Mouse (Mus musculus) spleen, adult 18-20 months (tissue): ENCODE data around the gene 5330417C22Rik.
"Not testable (repeated sequence)": the region's sequence is repeated elsewhere in the genome, so short reads cannot be mapped to it uniquely, and the experiment has no call there.

Source experiments
- DNase-seq, 2 experiments: peaks; one replicate each; pipeline ENCODE4 v3.0.0; 2022; ENCODE audit warnings: mixed read lengths in 2 of 2

5330417C22Rik gene

GRCm38 (mm10) chr3:108536517-108537260, at the start of gene 5330417C22Rik:
TSS of gene 5330417C22Rik (minus strand) at chr3:108536536.
- DNase-seq = peak; percentile 18 to 24

- no peak for DNase-seq
These were observed 48.2 kb upstream of the 5330417C22Rik start for GRCm38 (mm10) chr3:108584580-108584979.

GRCm38 (mm10) chr3:108574018-108574417, 37.7 kb upstream of the 5330417C22Rik start:
- DNase-seq = no peak

- DNase-seq = no peak
These were observed 36.1 kb upstream of the 5330417C22Rik start for GRCm38 (mm10) chr3:108572309-108573010.

GRCm38 (mm10) chr3:108571443-108572294, 35.3 kb upstream of the 5330417C22Rik start, which contains the start of gene Taf13:
TSS of gene Taf13 (plus strand) at chr3:108571698.
- DNase-seq = peak; percentile 92 to 95

GRCm38 (mm10) chr3:108570813-108571212, 34.5 kb upstream of the 5330417C22Rik start:
- DNase-seq = no peak

GRCm38 (mm10) chr3:108569636-108570035, 33.3 kb upstream of the 5330417C22Rik start:
- not testable (repeated sequence) for DNase-seq

- DNase-seq = no peak
These were observed 31.9 kb upstream of the 5330417C22Rik start for GRCm38 (mm10) chr3:108567990-108568877.

GRCm38 (mm10) chr3:108563309-108563708, 27.0 kb upstream of the 5330417C22Rik start:
- DNase-seq = peak; percentile 62 to 79

- peak; percentile 10 to 38 for DNase-seq
These were observed 26.5 kb upstream of the 5330417C22Rik start for GRCm38 (mm10) chr3:108562777-108563271.

GRCm38 (mm10) chr3:108562133-108562730, 25.9 kb upstream of the 5330417C22Rik start, which contains the start of gene Tmem167b:
TSS of gene Tmem167b (minus strand) at chr3:108562466.
- DNase-seq = peak; percentile 92 to 93

- DNase-seq = no peak
These were observed 21.6 kb upstream of the 5330417C22Rik start for GRCm38 (mm10) chr3:108557888-108558287.

- peak; percentile 84 to 91 for DNase-seq
These were observed 18.4 kb upstream of the 5330417C22Rik start for GRCm38 (mm10) chr3:108554587-108555312.

GRCm38 (mm10) chr3:108554111-108554561, 17.8 kb upstream of the 5330417C22Rik start:
- no peak for DNase-seq

- no peak for DNase-seq
These were observed 6.0 kb upstream of the 5330417C22Rik start for GRCm38 (mm10) chr3:108542299-108542698.

GRCm38 (mm10) chr3:108537303-108537702, 967 bp upstream of the 5330417C22Rik start:
- DNase-seq = peak; percentile 50 to 74

- DNase-seq = no peak
These were observed 330 bp downstream of the 5330417C22Rik start for GRCm38 (mm10) chr3:108535896-108536516.

GRCm38 (mm10) chr3:108533951-108534350, 2.4 kb downstream of the 5330417C22Rik start, which contains the start of gene 1700013F07Rik:
TSS of gene 1700013F07Rik (plus strand) at chr3:108534150.
- no peak for DNase-seq

GRCm38 (mm10) chr3:108533114-108533885, 3.0 kb downstream of the 5330417C22Rik start:
- DNase-seq = no peak
